Comparison of ENCODE assay signal across 12 mouse cellular contexts in the genomic region with DNA sequence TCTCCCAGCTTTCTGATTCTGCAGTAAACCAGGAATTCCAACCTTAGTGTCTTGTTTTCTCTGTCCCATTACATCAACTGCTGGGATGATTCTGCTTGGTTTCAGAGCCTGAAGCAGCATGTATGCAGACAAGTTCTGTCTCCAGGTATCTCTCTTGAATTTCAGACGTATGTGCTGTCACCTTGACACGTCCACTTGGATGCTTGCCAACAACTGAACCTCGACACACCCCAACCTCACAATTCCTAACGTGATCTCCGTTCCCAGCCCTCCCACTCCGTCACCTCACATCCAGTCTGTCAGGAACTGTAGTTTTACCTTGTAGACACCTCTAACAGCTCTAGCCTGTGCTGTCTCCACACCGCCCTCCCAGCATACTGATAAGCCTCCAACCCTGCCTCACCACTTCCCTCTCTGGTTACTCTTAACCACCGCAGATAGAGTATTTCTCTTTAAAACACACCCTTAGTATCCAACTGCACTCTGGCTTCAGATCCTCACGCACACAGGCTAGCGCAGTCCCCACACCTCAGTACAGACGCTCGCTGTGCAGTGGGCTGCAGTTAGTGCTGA. TPM values are rescaled to one million over a fixed set of nuclear protein-coding genes. Genes with fewer than 3 reads are reported as not detected.
DNase-seq lines count a peak whose midpoint lies in the region; ATAC-seq lines count a peak whose summit lies in the region.
"Had no signal": no experiment of that assay in that cellular context is flagged by ENCODE, and none has a peak within 500 bp of the region (broad histone marks: within the 10 kb centered on the region; RNA-seq: fewer than 3 reads in every experiment).

No protein-coding gene starts in this region.

- ATAC-seq in embryonic facial prominence, embryonic 13.5 days (ENCODE audit: insufficient number of reproducible peaks, insufficient read depth, low FRiP score, low TSS enrichment, low read depth): 0 out of 2 replicates have a peak, but pooled peaks have one; percentile 62
- 0 out of 2 replicates have a peak, but pooled peaks have one; percentile 11 for ATAC-seq in limb, embryonic 13.5 days (ENCODE audit: low FRiP score, low read depth)
- ATAC-seq in liver, embryonic 11.5 days (replicated peaks; ENCODE audit: low FRiP score): peak; percentile 80
- ATAC-seq in midbrain, embryonic 14.5 days (ENCODE audit: low FRiP score, low TSS enrichment): no peak

- H3K36me3 ChIP-seq in embryonic facial prominence, embryonic 13.5 days: peaks cover 11% of the 10 kb centered on the region; the same call in 1 of the 2 replicates
- H3K36me3 ChIP-seq in embryonic facial prominence, embryonic 10.5 days (replicated peaks): peaks cover 7% of the 10 kb centered on the region; the same call in 1 of the 2 replicates
- H3K36me3 ChIP-seq in limb, embryonic 13.5 days: peaks cover 13% of the 10 kb centered on the region
- H3K36me3 ChIP-seq in limb, embryonic 10.5 days: 0 out of 2 replicates have a peak, but pooled peaks cover 2% of the 10 kb centered on the region
- H3K36me3 ChIP-seq in liver, embryonic 11.5 days (ENCODE audit: control insufficient read depth, insufficient read depth, low read length): no peaks in the 10 kb centered on the region
- no peaks in the 10 kb centered on the region for H3K36me3 ChIP-seq in midbrain, embryonic 14.5 days (ENCODE audit: control insufficient read depth, insufficient read depth, low read length)

- H3K9ac ChIP-seq in embryonic facial prominence, embryonic 13.5 days: no peak overlapping the region; the same call in 1 of the 2 replicates
- no peak overlapping the region for H3K9ac ChIP-seq in limb, embryonic 13.5 days
- no peak overlapping the region for H3K9ac ChIP-seq in liver, embryonic 11.5 days (ENCODE audit: low read depth, low read length)
- no peak overlapping the region for H3K9ac ChIP-seq in midbrain, embryonic 14.5 days (replicated peaks; ENCODE audit: low read length)
- H3K9ac ChIP-seq: hindbrain, embryonic 15.5 days; limb, embryonic 12.5 days had no signal

- H3K27me3 ChIP-seq in embryonic facial prominence, embryonic 13.5 days: no peaks in the 10 kb centered on the region
- H3K27me3 ChIP-seq in embryonic facial prominence, embryonic 10.5 days (replicated peaks; ENCODE audit: low read depth, poor library complexity, severe bottlenecking): no peaks in the 10 kb centered on the region
- H3K27me3 ChIP-seq in limb, embryonic 13.5 days: no peaks in the 10 kb centered on the region
- H3K27me3 ChIP-seq in limb, embryonic 10.5 days (ENCODE audit: low read depth, poor library complexity, severe bottlenecking): no peaks in the 10 kb centered on the region
- no peaks in the 10 kb centered on the region for H3K27me3 ChIP-seq in liver, embryonic 11.5 days (replicated peaks; ENCODE audit: control insufficient read depth, insufficient read depth, low read length)
- H3K27me3 ChIP-seq in midbrain, embryonic 14.5 days (ENCODE audit: control insufficient read depth, insufficient read depth, low read length): no peaks in the 10 kb centered on the region
- H3K27me3 ChIP-seq: hindbrain, embryonic 15.5 days; limb, embryonic 12.5 days had no signal

- no peak overlapping the region for H3K4me3 ChIP-seq in embryonic facial prominence, embryonic 13.5 days
- H3K4me3 ChIP-seq in embryonic facial prominence, embryonic 10.5 days: no peak overlapping the region
- no peak overlapping the region for H3K4me3 ChIP-seq in limb, embryonic 13.5 days
- no peak overlapping the region for H3K4me3 ChIP-seq in limb, embryonic 10.5 days
- H3K4me3 ChIP-seq in liver, embryonic 11.5 days (ENCODE audit: low read depth, low read length): no peak overlapping the region
- no peak overlapping the region for H3K4me3 ChIP-seq in midbrain, embryonic 14.5 days (replicated peaks; ENCODE audit: low read depth, low read length)
- H3K4me3 ChIP-seq: hindbrain, embryonic 15.5 days; limb, embryonic 12.5 days; megakaryocyte, embryonic 14.5 days had no signal

- no peak overlapping the region for H3K4me2 ChIP-seq in embryonic facial prominence, embryonic 13.5 days
- no peak overlapping the region for H3K4me2 ChIP-seq in limb, embryonic 13.5 days (replicated peaks)
- peak overlapping the region; percentile 33; the same call in 1 of the 2 replicates for H3K4me2 ChIP-seq in liver, embryonic 11.5 days
- H3K4me2 ChIP-seq in midbrain, embryonic 14.5 days (ENCODE audit: low read length): no peak overlapping the region
- H3K4me2 ChIP-seq: hindbrain, embryonic 15.5 days; limb, embryonic 12.5 days had no signal

- H3K4me1 ChIP-seq in embryonic facial prominence, embryonic 13.5 days: peaks cover 4% of the 10 kb centered on the region
- 0 out of 2 replicates have a peak, but pooled peaks cover 7% of the 10 kb centered on the region for H3K4me1 ChIP-seq in embryonic facial prominence, embryonic 10.5 days
- H3K4me1 ChIP-seq in limb, embryonic 13.5 days: no peaks in the 10 kb centered on the region; the same call in 1 of the 2 replicates
- H3K4me1 ChIP-seq in limb, embryonic 10.5 days: no peaks in the 10 kb centered on the region
- H3K4me1 ChIP-seq in liver, embryonic 11.5 days (replicated peaks; ENCODE audit: control insufficient read depth, insufficient read depth, low read length): peaks cover 8% of the 10 kb centered on the region
- H3K4me1 ChIP-seq in midbrain, embryonic 14.5 days (ENCODE audit: control insufficient read depth, insufficient read depth, low read length): no peaks in the 10 kb centered on the region
- H3K4me1 ChIP-seq: limb, embryonic 12.5 days had no signal

- WGBS in embryonic facial prominence, embryonic 13.5 days: 69% methylated on average over 12 of the region's 12 CpGs
- WGBS in embryonic facial prominence, embryonic 10.5 days: 89% methylated on average over 12 of the region's 12 CpGs
- 77% methylated on average over 12 of the region's 12 CpGs for WGBS in limb, embryonic 13.5 days
- WGBS in limb, embryonic 10.5 days: 91% methylated on average over 12 of the region's 12 CpGs
- 49% methylated on average over 12 of the region's 12 CpGs for WGBS in liver, embryonic 11.5 days
- WGBS in midbrain, embryonic 14.5 days: 88% methylated on average over 12 of the region's 12 CpGs

- no peak overlapping the region for H3K27ac ChIP-seq in embryonic facial prominence, embryonic 13.5 days
- no peak overlapping the region for H3K27ac ChIP-seq in embryonic facial prominence, embryonic 10.5 days (replicated peaks)
- H3K27ac ChIP-seq in limb, embryonic 13.5 days: no peak overlapping the region; the same call in 1 of the 2 replicates
- H3K27ac ChIP-seq in limb, embryonic 10.5 days: no peak overlapping the region
- no peak overlapping the region for H3K27ac ChIP-seq in liver, embryonic 11.5 days (ENCODE audit: low read depth, low read length)
- H3K27ac ChIP-seq in midbrain, embryonic 14.5 days (replicated peaks; ENCODE audit: low read depth, low read length): no peak overlapping the region
- H3K27ac ChIP-seq: hindbrain, embryonic 15.5 days; kidney, postnatal 0 days; limb, embryonic 12.5 days had no signal

- no peak for DNase-seq in embryonic facial prominence, embryonic 10.5 days (ENCODE audit: low spot score)
- DNase-seq in limb, embryonic 10.5 days (ENCODE audit: low spot score): no peak
- DNase-seq in liver, embryonic 11.5 days (ENCODE audit: low spot score): peak; percentile 36
- DNase-seq in kidney, adult 9 months: no peak
- no peak for DNase-seq in midbrain, embryonic 14.5 days
- no peak for DNase-seq in lung, postnatal 10 days

- H3K9me3 ChIP-seq in embryonic facial prominence, embryonic 13.5 days: peaks cover 7% of the 10 kb centered on the region; the same call in 1 of the 2 replicates
- peaks cover 12% of the 10 kb centered on the region for H3K9me3 ChIP-seq in embryonic facial prominence, embryonic 10.5 days
- peaks cover 14% of the 10 kb centered on the region for H3K9me3 ChIP-seq in limb, embryonic 13.5 days
- no peaks in the 10 kb centered on the region for H3K9me3 ChIP-seq in limb, embryonic 10.5 days (replicated peaks)
- peaks cover 4% of the 10 kb centered on the region; the same call in 1 of the 2 replicates for H3K9me3 ChIP-seq in liver, embryonic 11.5 days (ENCODE audit: control insufficient read depth, low read length)
- peaks cover 13% of the 10 kb centered on the region for H3K9me3 ChIP-seq in midbrain, embryonic 14.5 days (ENCODE audit: control insufficient read depth, low read length)
- H3K9me3 ChIP-seq: hindbrain, embryonic 15.5 days had no signal

RNA-seq across cellular contexts. Expression of gene Mark1, which starts 36.2 kb away (rescaled TPM):
- 4.5 and 6.3 TPM in 2 replicates for polyA plus RNA-seq in embryonic facial prominence, embryonic 13.5 days (2015; fragmentation: Nextera tagmentation; extraction: Ambion mirVana)
- 3.0 and 3.1 TPM in 2 replicates for polyA plus RNA-seq in embryonic facial prominence, embryonic 10.5 days (2016; fragmentation: Nextera tagmentation; extraction: Ambion mirVana)
- 3.4 and 3.8 TPM in 2 replicates for polyA plus RNA-seq in limb, embryonic 13.5 days (2015; fragmentation: Nextera tagmentation; extraction: Ambion mirVana)
- 2.2 and 2.4 TPM in 2 replicates for polyA plus RNA-seq in limb, embryonic 10.5 days (2016; fragmentation: Nextera tagmentation; extraction: Ambion mirVana)
- polyA plus RNA-seq in liver, embryonic 11.5 days (2014; fragmentation: Nextera tagmentation; extraction: Ambion mirVana): 0.69 and 1.0 TPM in 2 replicates
- polyA plus RNA-seq in midbrain, embryonic 14.5 days (2014; fragmentation: Nextera tagmentation; extraction: Ambion mirVana): 14.6 and 20.9 TPM in 2 replicates
